Mouse (Mus musculus): ENCODE results near the gene Txlng.

Txlng gene

DNA sequence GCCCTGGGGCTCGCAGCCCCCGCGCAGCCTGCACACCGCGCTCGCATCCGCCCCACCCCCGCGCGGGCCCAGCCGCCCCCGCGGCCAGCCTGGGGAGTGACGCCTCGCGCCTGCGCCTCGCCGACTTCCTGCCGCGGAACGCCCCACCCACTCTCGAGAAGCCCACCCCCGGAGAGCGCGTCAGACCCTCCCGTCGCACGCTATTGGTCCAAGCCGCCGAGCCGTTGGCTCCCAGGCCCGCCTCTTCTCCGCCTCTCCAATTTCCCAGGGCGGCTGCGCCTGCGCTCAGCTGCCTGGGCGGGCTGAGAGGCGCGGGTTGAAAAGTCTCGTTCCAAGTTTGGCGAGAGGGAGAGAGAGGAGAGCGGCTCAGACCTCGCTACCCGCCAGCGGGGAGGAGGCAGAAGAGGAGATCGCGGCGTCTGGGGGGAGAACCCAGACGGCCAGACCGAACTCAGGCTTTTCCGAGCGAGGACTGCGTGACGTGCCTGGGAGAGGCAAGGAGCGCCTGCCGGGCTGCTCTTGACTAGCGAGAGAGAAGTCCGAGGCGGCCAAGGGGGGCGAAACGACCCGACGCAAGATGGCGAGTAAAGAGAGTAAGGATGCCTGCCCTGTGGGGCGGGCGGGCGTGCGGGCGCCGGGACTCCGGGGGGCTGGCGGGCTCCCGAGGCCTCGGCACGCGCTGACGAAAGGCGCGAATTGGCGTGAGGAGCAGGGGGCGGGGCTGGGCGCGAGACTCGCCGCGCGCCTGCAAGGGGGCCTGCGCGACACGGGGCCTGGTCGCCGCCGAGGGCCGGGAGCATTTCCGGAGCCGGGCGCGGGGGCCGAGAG lies 68.9 kb downstream of the Txlng start, which contains the start of gene Rbbp7:
Gene Rbbp7 (plus strand): TSS at position 288 of the 828 bp plus-strand sequence.
- peak; percentile 94 for DNase-seq (ENCODE audit: low spot score)

GRCm38 (mm10) chrX:162759251-162760114 lies 69.8 kb downstream of the Txlng start:
- peak; percentile 69 for DNase-seq (ENCODE audit: low spot score)

- no peak for DNase-seq (ENCODE audit: low spot score)
These were observed 73.2 kb downstream of the Txlng start for GRCm38 (mm10) chrX:162756058-162756457.

DNA sequence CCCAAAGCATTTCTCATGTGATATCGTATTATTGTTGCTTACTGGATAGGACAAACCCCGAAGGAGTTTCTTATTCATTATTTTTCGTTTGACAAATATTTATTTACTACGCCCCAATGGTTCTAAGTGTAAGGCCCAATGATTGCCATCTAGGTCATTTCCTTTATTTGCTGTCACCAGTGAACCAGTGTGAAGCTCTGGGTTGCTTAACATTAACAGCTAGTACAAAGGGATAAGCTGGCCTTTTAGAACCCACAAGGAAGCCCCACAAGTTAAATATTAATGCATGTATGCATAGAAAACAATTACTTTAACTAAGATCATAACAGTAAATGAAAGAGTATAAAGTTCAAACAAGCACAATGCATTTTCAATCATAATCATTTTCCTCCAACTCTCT lies 74.9 kb downstream of the Txlng start:
- no peak for DNase-seq (ENCODE audit: low spot score)

- no peak for DNase-seq (ENCODE audit: low spot score)
These were observed 76.8 kb downstream of the Txlng start for GRCm38 (mm10) chrX:162752418-162752817.

- DNase-seq (ENCODE audit: low spot score) = peak; percentile 77
These were observed 80.4 kb downstream of the Txlng start for GRCm38 (mm10) chrX:162748696-162749420.

- peak; percentile 81 for DNase-seq (ENCODE audit: low spot score)
These were observed 93.1 kb downstream of the Txlng start for GRCm38 (mm10) chrX:162736140-162736659.

- DNase-seq (ENCODE audit: low spot score) = peak; percentile 59
These were observed 94.0 kb downstream of the Txlng start for GRCm38 (mm10) chrX:162734997-162735929.

GRCm38 (mm10) chrX:162730031-162730430 lies 99.2 kb downstream of the Txlng start:
- DNase-seq (ENCODE audit: low spot score) = no peak

Measured in yolk sac, embryonic 10.5 days (tissue).